In the genomic region with DNA sequence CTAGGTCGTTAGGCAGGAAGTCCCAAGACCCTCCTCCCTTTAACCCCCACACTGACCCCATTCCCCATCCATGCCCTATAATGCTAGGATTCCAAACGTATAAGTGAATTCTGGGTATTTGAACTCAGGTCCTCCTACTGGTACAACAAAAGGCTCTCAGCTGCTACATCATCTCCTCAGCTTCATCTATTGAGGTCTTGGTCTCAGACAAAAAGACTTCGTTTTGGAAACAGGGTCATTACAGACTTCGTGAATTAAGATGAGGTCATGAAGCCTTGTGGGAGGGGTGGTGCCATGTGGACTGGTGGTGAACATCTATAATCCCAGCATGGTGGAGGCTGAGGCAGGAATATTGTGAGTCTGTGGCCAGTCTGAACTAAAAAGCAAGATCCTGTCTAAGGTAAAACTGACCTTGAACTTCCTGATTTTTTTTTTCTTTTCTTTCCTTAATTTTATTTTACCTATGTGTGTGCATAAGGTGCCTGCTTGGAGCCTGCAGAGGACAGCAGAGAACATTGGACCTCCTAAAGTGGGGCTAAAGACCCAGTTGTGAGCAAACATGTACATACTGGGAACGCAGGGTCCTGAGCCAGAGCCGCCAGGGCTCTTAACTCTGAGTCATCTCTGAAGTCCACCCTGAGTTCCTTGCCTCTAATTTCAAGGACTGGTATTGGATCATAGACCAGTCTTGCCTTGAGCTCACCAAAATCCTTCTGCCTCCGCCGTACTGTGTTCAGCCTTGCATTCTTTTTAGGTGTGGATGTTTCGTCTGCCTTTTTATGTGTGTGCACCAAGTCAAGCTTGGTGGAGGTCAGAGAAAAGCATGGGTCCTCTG, we compare ENCODE assay signal across 8 mouse cellular contexts. TPM values are rescaled to one million over a fixed set of nuclear protein-coding genes. Genes with fewer than 3 reads are reported as not detected.
DNase-seq lines count a peak whose midpoint lies in the region; ATAC-seq and TF ChIP-seq lines count a peak whose summit lies in the region.

No protein-coding gene starts in this region.

- peaks cover 3% of the 10 kb centered on the region; the same call in 1 of the 2 replicates for H3K79me2 ChIP-seq in liver, adult 2 months (ENCODE audit: control insufficient read depth, insufficient read depth, low read length)

- peak overlapping the region; percentile 63 for H3K9ac ChIP-seq in liver, adult 2 months (ENCODE audit: low read depth, low read length)
- peak overlapping the region; percentile 63; the same call in 1 of the 2 replicates for H3K9ac ChIP-seq in embryonic facial prominence, embryonic 13.5 days
- H3K9ac ChIP-seq in intestine, embryonic 15.5 days: peak overlapping the region; percentile 27
- no peak overlapping the region for H3K9ac ChIP-seq in neural tube, embryonic 12.5 days

- no peak for TF ChIP-seq POLR2A in liver, adult 2 months (IDR thresholded peaks at IDR 0.05; ENCODE audit: extremely low read depth, insufficient read depth, low read length)

- H3K9me3 ChIP-seq in embryonic facial prominence, embryonic 13.5 days: no peaks in the 10 kb centered on the region
- no peaks in the 10 kb centered on the region for H3K9me3 ChIP-seq in intestine, embryonic 15.5 days
- no peaks in the 10 kb centered on the region for H3K9me3 ChIP-seq in neural tube, embryonic 12.5 days

- no peaks in the 10 kb centered on the region for H3K27me3 ChIP-seq in liver, adult 2 months (ENCODE audit: control insufficient read depth, insufficient read depth, low read length)
- no peaks in the 10 kb centered on the region for H3K27me3 ChIP-seq in embryonic facial prominence, embryonic 13.5 days
- no peaks in the 10 kb centered on the region for H3K27me3 ChIP-seq in intestine, embryonic 15.5 days (replicated peaks)
- no peaks in the 10 kb centered on the region for H3K27me3 ChIP-seq in neural tube, embryonic 12.5 days (replicated peaks)

- TF ChIP-seq CTCF in liver, adult 2 months (IDR thresholded peaks at IDR 0.05; ENCODE audit: low read depth, low read length): no peak

- ATAC-seq in embryonic facial prominence, embryonic 13.5 days (ENCODE audit: insufficient number of reproducible peaks, insufficient read depth, low FRiP score, low TSS enrichment, low read depth): no peak
- ATAC-seq in intestine, embryonic 15.5 days: peak; percentile 26
- ATAC-seq in neural tube, embryonic 12.5 days (ENCODE audit: low FRiP score, low read depth): peak; percentile 15

- H3K27ac ChIP-seq in liver, adult 2 months (replicated peaks; ENCODE audit: insufficient read depth, low read depth, low read length): peak overlapping the region; percentile 92
- H3K27ac ChIP-seq in embryonic facial prominence, embryonic 13.5 days: peak overlapping the region; percentile 85
- peak overlapping the region; percentile 80 for H3K27ac ChIP-seq in intestine, embryonic 15.5 days
- H3K27ac ChIP-seq in neural tube, embryonic 12.5 days: no peak overlapping the region

- WGBS in liver, adult 2 months: 72% methylated on average over 9 of the region's 9 CpGs
- 66% methylated on average over 9 of the region's 9 CpGs for WGBS in embryonic facial prominence, embryonic 13.5 days
- 55% methylated on average over 9 of the region's 9 CpGs for WGBS in intestine, embryonic 15.5 days
- WGBS in neural tube, embryonic 12.5 days: 66% methylated on average over 9 of the region's 9 CpGs

- H3K4me1 ChIP-seq in liver, adult 2 months (ENCODE audit: control insufficient read depth, insufficient read depth, low read length): peaks cover 10% of the 10 kb centered on the region
- peaks cover 35% of the 10 kb centered on the region for H3K4me1 ChIP-seq in embryonic facial prominence, embryonic 13.5 days
- H3K4me1 ChIP-seq in intestine, embryonic 15.5 days (replicated peaks): peaks cover 27% of the 10 kb centered on the region
- peaks cover 29% of the 10 kb centered on the region for H3K4me1 ChIP-seq in neural tube, embryonic 12.5 days

- peak overlapping the region; percentile 78 for H3K4me2 ChIP-seq in embryonic facial prominence, embryonic 13.5 days
- peak overlapping the region; percentile 76 for H3K4me2 ChIP-seq in intestine, embryonic 15.5 days (replicated peaks)
- peak overlapping the region; percentile 95 for H3K4me2 ChIP-seq in neural tube, embryonic 12.5 days (replicated peaks)

- no peak for DNase-seq in liver, adult 2 months (ENCODE audit: extremely low read depth, low read depth, low spot score)
- DNase-seq in liver: no peak
- DNase-seq in yolk sac, embryonic 10.5 days (ENCODE audit: low spot score): no peak
- DNase-seq in gastrocnemius, postnatal 10 days: no peak
- no peak for DNase-seq in spleen, adult 18-20 months

- H3K4me3 ChIP-seq in liver, adult 2 months (ENCODE audit: insufficient read depth, low read depth, low read length): no peak overlapping the region
- peak overlapping the region; percentile 87 for H3K4me3 ChIP-seq in embryonic facial prominence, embryonic 13.5 days
- peak overlapping the region; percentile 89; the same call in 1 of the 2 replicates for H3K4me3 ChIP-seq in intestine, embryonic 15.5 days (replicated peaks)
- H3K4me3 ChIP-seq in neural tube, embryonic 12.5 days: 0 out of 2 replicates have a peak overlapping the region, but pooled peaks have one; percentile 13

- peaks cover 4% of the 10 kb centered on the region; the same call in 1 of the 2 replicates for H3K36me3 ChIP-seq in liver, adult 2 months (ENCODE audit: control insufficient read depth, insufficient read depth, low read length)
- peaks cover 25% of the 10 kb centered on the region for H3K36me3 ChIP-seq in embryonic facial prominence, embryonic 13.5 days
- peaks cover 20% of the 10 kb centered on the region for H3K36me3 ChIP-seq in intestine, embryonic 15.5 days
- peaks cover 22% of the 10 kb centered on the region for H3K36me3 ChIP-seq in neural tube, embryonic 12.5 days

RNA-seq across cellular contexts. Expression of a gene that starts 0.8 kb away (rescaled TPM):
- 9.3 and 10.1 TPM in 2 replicates for total RNA-seq in liver, adult 2 months (2014; rRNA removed)
- 26.6 and 29.4 TPM in 2 replicates for polyA plus RNA-seq in liver, adult 2 months (2012; rRNA removed)
- 91.6 and 92.4 TPM in 2 replicates for polyA plus RNA-seq in embryonic facial prominence, embryonic 13.5 days (2015; fragmentation: Nextera tagmentation; extraction: Ambion mirVana)
- 68.8 and 71.9 TPM in 2 replicates for polyA plus RNA-seq in intestine, embryonic 15.5 days (2015; fragmentation: Nextera tagmentation; extraction: Ambion mirVana)
- polyA plus RNA-seq in neural tube, embryonic 12.5 days (2016; fragmentation: Nextera tagmentation; extraction: Ambion mirVana): 93.3 and 93.5 TPM in 2 replicates
- 10 to 100 TPM; 11.3 to 12.9 TPM for total RNA-seq in gastrocnemius, postnatal 10 days (2021)

RNA-seq across cellular contexts. Expression of a gene that starts 7.0 kb away (rescaled TPM):
- total RNA-seq in liver, adult 2 months (2014; rRNA removed): 12.8 and 17.1 TPM in 2 replicates
- polyA plus RNA-seq in liver, adult 2 months (2012; rRNA removed): 33.0 and 39.1 TPM in 2 replicates
- polyA plus RNA-seq in embryonic facial prominence, embryonic 13.5 days (2015; fragmentation: Nextera tagmentation; extraction: Ambion mirVana): 13.8 and 15.3 TPM in 2 replicates
- 8.8 and 11.0 TPM in 2 replicates for polyA plus RNA-seq in intestine, embryonic 15.5 days (2015; fragmentation: Nextera tagmentation; extraction: Ambion mirVana)
- polyA plus RNA-seq in neural tube, embryonic 12.5 days (2016; fragmentation: Nextera tagmentation; extraction: Ambion mirVana): 16.0 and 18.4 TPM in 2 replicates
- 10 to 100 TPM; 11.9 to 19.3 TPM for total RNA-seq in gastrocnemius, postnatal 10 days (2021)

RNA-seq across cellular contexts. Expression of a gene that starts 27.7 kb away (rescaled TPM):
- total RNA-seq in liver, adult 2 months (2014; rRNA removed): 3.1 and 4.6 TPM in 2 replicates
- polyA plus RNA-seq in liver, adult 2 months (2012; rRNA removed): 6.7 and 7.3 TPM in 2 replicates
- polyA plus RNA-seq in embryonic facial prominence, embryonic 13.5 days (2015; fragmentation: Nextera tagmentation; extraction: Ambion mirVana): 0.91 and 0.92 TPM in 2 replicates
- polyA plus RNA-seq in intestine, embryonic 15.5 days (2015; fragmentation: Nextera tagmentation; extraction: Ambion mirVana): 1.0 and 1.4 TPM in 2 replicates
- polyA plus RNA-seq in neural tube, embryonic 12.5 days (2016; fragmentation: Nextera tagmentation; extraction: Ambion mirVana): 0.27 and 0.60 TPM in 2 replicates
- total RNA-seq in gastrocnemius, postnatal 10 days (2021): 1 to 10 TPM; 4.2 to 4.5 TPM

RNA-seq across cellular contexts. Expression of a gene that starts 29.5 kb away (rescaled TPM):
- total RNA-seq in liver, adult 2 months (2014; rRNA removed): 28.5 and 34.8 TPM in 2 replicates
- 45.7 and 62.8 TPM in 2 replicates for polyA plus RNA-seq in liver, adult 2 months (2012; rRNA removed)
- 137 and 151 TPM in 2 replicates for polyA plus RNA-seq in embryonic facial prominence, embryonic 13.5 days (2015; fragmentation: Nextera tagmentation; extraction: Ambion mirVana)
- polyA plus RNA-seq in intestine, embryonic 15.5 days (2015; fragmentation: Nextera tagmentation; extraction: Ambion mirVana): 118 and 129 TPM in 2 replicates
- polyA plus RNA-seq in neural tube, embryonic 12.5 days (2016; fragmentation: Nextera tagmentation; extraction: Ambion mirVana): 171 TPM in 2 replicates
- total RNA-seq in gastrocnemius, postnatal 10 days (2021): 100 to 1,000 TPM in 1 of 2 experiments, 10 to 100 TPM in 1; 88.6 to 123 TPM

RNA-seq across cellular contexts. Expression of a gene that starts 50.2 kb away (rescaled TPM):
- 0.94 and 1.6 TPM in 2 replicates for total RNA-seq in liver, adult 2 months (2014; rRNA removed)
- 1.1 and 2.3 TPM in 2 replicates for polyA plus RNA-seq in liver, adult 2 months (2012; rRNA removed)
- 3.7 and 5.4 TPM in 2 replicates for polyA plus RNA-seq in embryonic facial prominence, embryonic 13.5 days (2015; fragmentation: Nextera tagmentation; extraction: Ambion mirVana)
- 6.1 and 6.3 TPM in 2 replicates for polyA plus RNA-seq in intestine, embryonic 15.5 days (2015; fragmentation: Nextera tagmentation; extraction: Ambion mirVana)
- 4.7 and 5.5 TPM in 2 replicates for polyA plus RNA-seq in neural tube, embryonic 12.5 days (2016; fragmentation: Nextera tagmentation; extraction: Ambion mirVana)
- 1,000 to 10,000 TPM; 3,066 to 3,425 TPM for total RNA-seq in gastrocnemius, postnatal 10 days (2021)
